Mouse (Mus musculus): ENCODE data around the gene Prss12.

Gene Prss12

DNA sequence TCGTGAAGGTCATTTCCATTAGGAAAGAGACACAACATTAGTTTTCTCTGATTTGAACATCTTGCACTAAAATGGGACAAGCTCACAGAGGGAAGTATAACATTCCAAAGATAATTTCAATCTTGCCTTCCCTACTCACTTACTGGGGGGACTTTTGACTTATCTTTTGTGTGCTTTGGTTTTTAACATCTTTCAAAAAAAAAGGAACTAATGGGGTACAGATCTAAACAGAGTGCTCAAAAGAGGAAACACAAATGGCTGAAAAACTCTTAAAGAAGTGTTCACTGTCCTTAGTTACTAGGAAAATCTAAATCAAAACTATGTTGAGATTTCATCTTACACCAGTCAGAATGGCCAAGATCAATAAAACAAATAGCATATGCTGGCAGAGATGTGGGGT, 90.6 kb downstream of the Prss12 start:
- DNase-seq: no peak

DNA sequence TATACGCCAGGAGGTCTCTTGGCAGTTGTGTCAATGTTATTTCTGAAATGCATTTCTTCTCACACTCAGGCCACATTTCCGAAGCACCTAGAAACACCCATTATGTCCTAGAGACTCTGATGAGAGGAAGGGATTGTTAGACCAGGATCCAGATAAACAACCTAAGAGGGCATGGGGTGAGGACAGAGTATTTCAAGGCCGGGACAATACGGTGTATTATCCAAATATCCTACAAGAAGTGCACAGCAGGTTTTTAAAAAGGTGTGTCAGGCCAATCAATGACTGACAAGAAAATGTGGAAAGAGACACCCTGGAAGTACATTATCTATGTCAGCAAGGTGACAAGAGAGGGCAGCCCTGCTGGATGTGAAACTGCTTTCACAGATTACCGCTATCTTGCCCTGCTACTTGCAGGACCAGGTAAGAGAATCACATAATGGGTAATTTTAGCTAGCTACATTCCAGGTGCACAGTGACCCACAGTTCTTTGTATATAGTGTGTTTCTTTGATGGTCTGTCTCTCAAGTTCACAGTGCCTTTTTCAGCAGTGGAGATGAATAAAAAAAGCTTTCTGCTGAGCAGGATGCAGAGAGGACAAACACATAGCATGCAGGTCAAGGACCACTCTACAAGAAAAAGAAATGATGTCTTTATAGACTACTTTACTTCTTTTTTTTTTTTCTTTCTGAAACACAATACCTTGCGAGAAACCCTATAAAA, 97.0 kb downstream of the Prss12 start:
- DNase-seq: no peak

DNA sequence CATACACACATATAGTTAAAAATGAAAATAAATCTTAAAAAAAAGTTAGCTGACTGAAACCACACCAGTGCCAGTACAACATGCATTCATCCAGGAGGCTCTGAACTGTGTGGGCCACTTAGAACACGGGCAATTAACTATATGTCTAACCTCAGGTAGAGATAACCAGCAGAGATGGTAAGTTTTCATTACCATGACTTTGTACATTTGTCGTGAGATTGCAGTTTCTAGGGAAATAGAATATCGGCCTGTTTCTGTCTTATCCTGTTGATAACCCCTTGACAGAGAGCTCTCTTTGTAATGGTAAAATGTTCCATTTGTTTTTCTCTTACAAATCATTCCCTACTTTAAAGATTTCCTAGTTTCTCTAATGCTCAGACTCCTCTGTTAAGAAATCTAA, 103.8 kb downstream of the Prss12 start:
- DNase-seq: no peak

DNA sequence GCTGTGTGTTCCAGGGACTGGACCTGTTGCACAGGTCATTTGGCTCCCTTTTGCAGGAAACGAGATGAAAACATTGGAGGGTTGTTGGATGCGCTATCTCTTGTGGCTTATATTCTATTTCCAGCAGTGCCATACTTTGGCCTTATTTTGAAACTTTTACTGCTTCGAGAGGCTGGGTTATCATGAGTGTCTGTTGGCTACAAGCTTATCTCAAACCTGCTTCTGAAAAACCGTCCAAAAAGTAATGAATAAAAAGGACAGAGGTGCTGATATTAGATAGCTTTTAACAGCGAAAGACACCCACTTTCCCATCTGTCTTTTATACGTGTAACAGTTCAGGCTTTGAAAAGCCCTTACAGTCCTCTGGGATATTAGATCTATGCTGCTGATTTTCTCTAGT, 107.2 kb downstream of the Prss12 start:
- DNase-seq: no peak

DNA sequence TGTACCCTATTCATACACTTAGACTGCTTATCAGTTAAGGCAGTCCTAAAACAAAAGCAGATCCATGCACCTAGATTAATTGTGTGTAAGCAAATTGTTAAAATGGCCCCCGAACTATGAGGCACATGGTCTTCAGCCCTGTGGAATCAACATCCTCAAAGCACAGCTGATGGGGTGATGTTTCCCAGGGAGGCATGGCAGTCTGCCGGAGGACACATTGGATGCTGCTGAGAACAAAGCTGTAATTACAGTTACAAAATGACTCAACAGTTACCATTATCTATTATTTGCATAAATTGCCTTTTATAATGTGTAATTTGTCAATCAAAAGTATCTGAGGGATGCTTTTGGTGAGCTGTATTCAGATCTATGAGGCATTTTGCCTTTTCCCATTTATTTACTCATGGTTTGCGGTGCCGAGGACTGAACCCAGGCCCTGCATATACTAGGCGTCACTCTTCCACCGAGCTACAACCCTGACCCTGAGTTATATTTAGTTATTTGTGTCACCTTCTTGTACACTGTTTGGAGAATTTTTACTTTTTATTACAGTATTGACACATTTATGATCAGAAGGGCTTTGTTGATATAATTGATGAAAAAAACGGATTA, 108.6 kb downstream of the Prss12 start:
- no peak for DNase-seq
